Mouse (Mus musculus) cerebellum, adult 2 months (tissue): ENCODE measurements around the gene Afdn.

Experiments used
- CTCF ChIP-seq: fragments of 200-500 bp; IDR thresholded peaks from 2 replicates; pipeline ENCODE4 v1.5.1; 2011; ENCODE audit warnings: low read depth, mild to moderate bottlenecking, control low read depth, low read length, moderate library complexity, borderline replicate concordance; ENCODE audit not compliant: insufficient read depth
- POLR2A ChIP-seq: fragments of 200-500 bp; IDR thresholded peaks from 2 replicates; pipeline ENCODE4 v1.6.1; 2011; ENCODE audit warnings: low read length, control low read depth, borderline replicate concordance; ENCODE audit not compliant: insufficient read depth

- no peak for TF ChIP-seq POLR2A
- no peak for TF ChIP-seq CTCF
Observed at GRCm38 (mm10) chr17:13778865-13779264, 18.5 kb downstream of the Afdn start.
